Mouse (Mus musculus) 3134 (cell line): ENCODE measurements around the gene Smtnl2.
"Not testable (repeated sequence)": the region's sequence is repeated elsewhere in the genome, so short reads cannot be mapped to it uniquely, and the experiment has no call there.

Source experiments
- DNase-seq: peaks from one replicate; pipeline ENCODE4 v3.0.0-alpha.2; 2011; ENCODE audit warnings: low spot score; ENCODE audit not compliant: insufficient read length; ENCODE audit errors: extremely low read depth

Gene Smtnl2

GRCm38 (mm10) chr11:72363523-72364240 is 47.8 kb downstream of the Smtnl2 start:
- no peak for DNase-seq

DNA sequence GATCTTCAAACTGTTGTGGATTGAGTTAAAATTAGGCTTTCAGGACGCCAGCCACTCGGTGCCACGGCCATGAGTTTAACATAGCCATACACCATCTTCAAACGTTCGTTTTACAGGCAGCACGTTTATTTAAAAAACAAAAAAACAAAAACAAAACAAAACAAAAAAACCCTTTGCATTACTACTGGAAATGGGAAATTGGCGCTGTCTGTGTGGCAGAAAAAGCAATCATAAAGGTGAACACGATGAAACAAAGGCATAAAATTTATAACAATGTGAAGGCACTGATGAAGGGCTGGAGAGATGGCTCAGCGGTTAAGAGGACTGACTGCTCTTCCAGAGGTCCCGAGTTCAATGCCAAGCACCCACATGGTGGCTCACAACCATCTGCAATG is 49.2 kb downstream of the Smtnl2 start, which contains the start of gene Tekt1:
Gene Tekt1 (minus strand): TSS at position 96 of the 395 bp plus-strand sequence.
- no peak for DNase-seq

DNA sequence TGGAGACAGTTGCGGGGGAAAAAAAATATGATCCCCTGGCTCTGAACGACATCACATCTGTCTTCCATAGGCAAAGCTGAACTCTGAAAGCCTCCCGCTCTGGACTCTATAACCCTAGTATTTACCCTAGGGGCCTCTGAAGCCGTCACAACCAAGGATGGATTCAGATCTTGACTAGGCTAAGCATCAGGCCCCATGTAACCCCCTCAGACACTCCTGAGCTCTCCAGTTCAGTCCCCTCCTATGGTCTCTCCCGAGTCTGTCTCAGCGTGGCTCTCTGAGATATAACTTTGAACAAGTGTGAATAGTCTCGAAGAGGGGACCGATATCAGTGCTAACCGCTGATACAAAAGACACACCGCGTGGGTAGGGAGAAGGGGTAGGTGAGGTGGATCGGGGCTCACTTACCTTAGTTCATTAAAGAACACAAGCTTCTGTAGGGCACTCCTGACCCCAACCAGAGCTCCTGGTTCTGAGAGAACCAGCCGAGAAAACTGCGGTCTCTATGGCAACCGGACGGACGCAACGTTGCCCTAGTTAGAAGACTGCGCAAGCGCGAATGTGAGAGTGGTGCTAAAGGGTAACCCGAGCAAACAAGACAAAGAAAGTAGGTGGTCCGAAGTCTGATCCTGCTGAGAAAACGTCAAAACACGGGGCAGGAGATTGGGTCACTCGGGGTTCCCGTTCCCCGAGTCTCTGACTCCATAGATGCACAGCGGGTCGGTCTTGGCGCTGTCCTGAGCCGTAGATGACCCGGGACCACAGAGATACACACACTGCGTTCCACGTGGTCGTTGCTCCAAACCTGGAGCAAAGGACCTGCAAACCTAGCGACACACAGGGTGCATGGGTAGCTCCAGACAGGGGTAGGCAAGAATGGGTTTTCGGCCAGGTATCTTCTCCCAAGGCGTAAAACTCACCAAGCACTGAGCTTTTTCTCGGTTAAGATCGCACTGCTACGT is 49.8 kb downstream of the Smtnl2 start:
- DNase-seq = no peak

GRCm38 (mm10) chr11:72354971-72355728 is 56.4 kb downstream of the Smtnl2 start:
- DNase-seq = no peak

DNA sequence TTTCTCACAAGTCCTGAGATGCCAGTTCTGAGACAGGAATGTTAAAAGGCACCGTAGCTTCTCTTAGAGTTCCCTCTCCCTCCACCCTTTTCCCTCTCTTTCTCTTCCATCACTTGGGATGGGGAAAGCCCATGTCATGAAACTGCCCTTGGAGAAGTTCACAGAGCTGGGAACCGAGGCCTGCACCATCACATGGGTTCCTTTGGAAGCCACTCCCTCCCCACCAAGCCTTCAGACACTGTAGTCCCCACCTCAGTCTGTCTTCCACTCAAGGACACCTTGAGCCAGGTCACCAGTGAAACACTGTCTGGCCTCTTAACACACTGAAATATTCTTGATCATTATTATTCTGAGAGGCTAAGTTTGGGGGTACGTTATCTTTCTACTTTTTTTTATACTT is 58.3 kb downstream of the Smtnl2 start:
- no peak for DNase-seq

- no peak for DNase-seq
Observed at GRCm38 (mm10) chr11:72352272-72352671, 59.2 kb downstream of the Smtnl2 start.

DNA sequence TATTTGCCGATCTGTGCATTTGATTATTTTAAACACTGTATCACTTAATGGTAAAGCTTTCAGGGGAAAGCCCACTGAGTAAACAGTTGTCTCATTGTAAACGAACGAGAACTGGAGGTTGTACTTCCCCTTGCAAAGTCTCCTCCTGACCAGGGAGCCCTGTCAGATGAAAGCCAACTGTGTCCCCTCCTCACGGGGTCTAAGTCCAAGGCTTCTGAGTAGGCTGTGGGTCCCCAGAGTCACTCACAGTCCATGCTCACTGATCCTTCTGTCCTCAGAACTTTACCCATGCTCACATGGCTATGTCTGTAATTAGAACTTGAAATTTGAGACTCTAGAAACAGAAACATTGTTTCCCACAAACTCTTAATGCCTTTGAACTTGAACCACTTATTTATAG is 61.9 kb downstream of the Smtnl2 start:
- no peak for DNase-seq

GRCm38 (mm10) chr11:72349016-72349415 is 62.5 kb downstream of the Smtnl2 start:
- DNase-seq = no peak

GRCm38 (mm10) chr11:72348563-72348962 is 63.0 kb downstream of the Smtnl2 start:
- DNase-seq = no peak

DNA sequence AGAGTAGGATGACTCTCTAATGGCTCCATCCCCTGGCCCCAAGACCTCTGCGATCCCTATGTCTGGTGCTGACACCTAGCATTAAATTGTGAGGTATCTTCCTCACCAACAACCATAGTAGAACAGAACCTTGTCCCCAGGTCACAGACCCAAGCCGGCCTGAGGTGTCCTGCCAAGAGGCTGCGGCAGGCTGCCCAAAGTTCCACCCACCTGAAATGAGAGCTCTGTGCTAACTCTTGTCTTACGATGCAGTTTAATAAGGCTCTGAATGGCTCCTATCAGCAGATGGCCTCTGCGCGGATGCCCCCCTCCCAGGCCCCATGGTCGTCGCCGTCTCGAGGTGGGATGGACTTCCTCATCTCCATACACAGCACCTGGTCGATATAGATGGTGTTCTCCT is 67.0 kb downstream of the Smtnl2 start:
- no peak for DNase-seq

- no peak for DNase-seq
Observed at GRCm38 (mm10) chr11:72343904-72344303, 67.6 kb downstream of the Smtnl2 start.

- not testable (repeated sequence) for DNase-seq
Observed at GRCm38 (mm10) chr11:72343238-72343625, 68.3 kb downstream of the Smtnl2 start.

DNA sequence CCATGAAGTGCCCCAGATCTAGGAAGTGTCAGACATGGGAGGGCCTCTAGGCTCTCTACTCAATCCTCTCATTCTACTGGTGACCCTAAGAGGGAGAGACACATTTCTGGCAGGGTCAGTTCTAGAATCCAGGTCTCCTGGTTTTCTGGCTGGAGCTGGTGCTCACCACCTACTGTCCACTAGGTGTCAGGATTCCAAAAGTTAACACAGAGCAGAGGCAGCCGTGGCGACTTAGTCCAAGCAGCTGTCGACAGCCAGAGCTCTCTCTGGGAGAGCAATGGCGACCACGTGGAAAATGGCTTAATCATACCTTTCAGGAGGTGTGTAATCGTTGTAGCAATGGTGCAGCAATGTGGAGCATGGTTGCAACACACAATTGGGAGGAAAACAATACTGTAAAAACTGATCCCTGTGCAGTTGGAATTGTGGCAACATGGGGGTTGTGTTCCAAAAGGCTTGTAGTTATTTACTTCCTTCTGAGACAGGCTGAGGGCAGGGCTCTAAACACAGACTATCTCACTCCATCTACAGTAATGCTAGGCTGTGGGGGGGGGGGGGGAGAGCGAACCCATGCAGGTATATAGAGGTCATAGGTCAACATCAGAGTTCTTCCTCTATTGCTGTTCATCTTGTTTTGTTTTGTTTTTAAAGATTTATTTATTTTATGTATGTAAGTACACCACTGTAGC is 68.8 kb downstream of the Smtnl2 start:
- DNase-seq = peak; percentile 28

DNA sequence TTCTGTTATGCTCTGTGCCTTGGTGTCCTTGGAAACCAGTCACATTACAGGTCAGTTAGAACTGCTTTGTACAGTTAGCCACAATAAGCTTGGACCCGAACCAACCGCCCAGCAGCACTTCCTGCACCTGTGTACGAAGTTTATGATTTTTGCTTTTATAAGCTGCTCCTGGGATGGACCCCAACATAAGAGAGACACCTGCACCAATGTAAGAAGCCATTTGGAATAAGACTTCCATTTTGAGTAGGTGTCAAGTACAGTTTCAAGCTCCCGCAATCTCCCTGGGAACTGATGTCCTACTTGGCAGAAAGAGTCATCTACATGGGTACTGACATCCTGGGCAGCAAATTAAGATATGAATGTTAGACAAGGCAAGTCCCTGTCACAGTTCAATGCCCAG is 71.8 kb downstream of the Smtnl2 start:
- DNase-seq = no peak
